Mouse (Mus musculus) embryo, embryonic 11.5 days (tissue): ENCODE results near the gene Vps41.

Source experiments
- DNase-seq: peaks from one replicate; pipeline ENCODE4 v3.0.0-alpha.2; 2012; ENCODE audit warnings: low read depth, low spot score

Vps41 gene

GRCm38 (mm10) chr13:18717185-18717584, at the start of gene Vps41:
Gene Vps41, plus strand, starts transcription at chr13:18717286.
- peak; percentile 64 for DNase-seq

- peak; percentile 9 for DNase-seq
Measured at GRCm38 (mm10) chr13:18698518-18699065, 18.5 kb upstream of the Vps41 start.

GRCm38 (mm10) chr13:18711685-18712084, 5.4 kb upstream of the Vps41 start:
- DNase-seq, result no peak

- no peak for DNase-seq
Measured at GRCm38 (mm10) chr13:18716707-18717106, 379 bp upstream of the Vps41 start.

GRCm38 (mm10) chr13:18718461-18718860, 1.4 kb downstream of the Vps41 start:
- no peak for DNase-seq

GRCm38 (mm10) chr13:18730666-18731065, 13.6 kb downstream of the Vps41 start:
- no peak for DNase-seq

- DNase-seq, result no peak
Measured at GRCm38 (mm10) chr13:18736590-18736989, 19.5 kb downstream of the Vps41 start.

GRCm38 (mm10) chr13:18743575-18744265, 26.6 kb downstream of the Vps41 start:
- no peak for DNase-seq

- DNase-seq, result no peak
Measured at GRCm38 (mm10) chr13:18744266-18744652, 27.2 kb downstream of the Vps41 start.

- no peak for DNase-seq
Measured at GRCm38 (mm10) chr13:18757958-18758357, 40.9 kb downstream of the Vps41 start.

- DNase-seq, result no peak
Measured at GRCm38 (mm10) chr13:18759361-18760056, 42.4 kb downstream of the Vps41 start.

- DNase-seq, result no peak
Measured at GRCm38 (mm10) chr13:18761452-18761851, 44.4 kb downstream of the Vps41 start.

GRCm38 (mm10) chr13:18767893-18768292, 50.8 kb downstream of the Vps41 start:
- DNase-seq, result no peak

GRCm38 (mm10) chr13:18768495-18768894, 51.4 kb downstream of the Vps41 start:
- no peak for DNase-seq

GRCm38 (mm10) chr13:18773437-18774198, 56.5 kb downstream of the Vps41 start:
- no peak for DNase-seq

GRCm38 (mm10) chr13:18781250-18781649, 64.2 kb downstream of the Vps41 start:
- DNase-seq, result no peak

- DNase-seq, result no peak
Measured at GRCm38 (mm10) chr13:18785702-18786101, 68.6 kb downstream of the Vps41 start.

GRCm38 (mm10) chr13:18788040-18788439, 71.0 kb downstream of the Vps41 start:
- no peak for DNase-seq

GRCm38 (mm10) chr13:18788689-18789088, 71.6 kb downstream of the Vps41 start:
- no peak for DNase-seq

GRCm38 (mm10) chr13:18789662-18790061, 72.6 kb downstream of the Vps41 start:
- no peak for DNase-seq

- no peak for DNase-seq
Measured at GRCm38 (mm10) chr13:18790086-18790485, 73.0 kb downstream of the Vps41 start.

GRCm38 (mm10) chr13:18791314-18791713, 74.2 kb downstream of the Vps41 start:
- DNase-seq, result no peak
